Mouse (Mus musculus): ENCODE measurements around the gene Rad50. TPM values are rescaled to one million over a fixed set of nuclear protein-coding genes. Genes with fewer than 3 reads are reported as not detected.

Rad50 gene
- polyA plus RNA-seq, 1 experiment from 2014 or later: 21.3 TPM

GRCm38 (mm10) chr11:53657381-53657780 lies 49.7 kb downstream of the Rad50 start:
- Histone ChIP-seq H3K27ac (no peak overlapping the region), H3K4me3 (replicated peaks; ENCODE audit: low read depth, low read length) (no peak overlapping the region), H3K9me3 (replicated peaks; ENCODE audit: low read length) (no peaks in the 10 kb centered on the region), H3K4me1 (replicated peaks; ENCODE audit: insufficient read depth, low read length) (no peaks in the 10 kb centered on the region), H3K36me3 (ENCODE audit: insufficient read depth, low read length) (peaks cover 15% of the 10 kb centered on the region; the same call in 1 of the 2 replicates), H3K9ac (ENCODE audit: low read depth, low read length) (no peak overlapping the region), H3K27me3 (ENCODE audit: insufficient read depth, low read length) (no peaks in the 10 kb centered on the region), H3K4me2 (ENCODE audit: low read length) (no peak overlapping the region)
- 67% methylated on average over 8 of the region's 8 CpGs for WGBS
- ATAC-seq (replicated peaks; ENCODE audit: low FRiP score, low read depth) (no peak), DNase-seq (ENCODE audit: low spot score) (no peak)
- TF ChIP-seq CTCF (IDR thresholded peaks at IDR 0.05; ENCODE audit: low read depth): no peak

- no peak for TF ChIP-seq CTCF (IDR thresholded peaks at IDR 0.05; ENCODE audit: low read depth)
- no peaks in the 10 kb centered on the region for H3K9me3 ChIP-seq (replicated peaks; ENCODE audit: low read length)
- H3K4me1 ChIP-seq (replicated peaks; ENCODE audit: insufficient read depth, low read length): no peaks in the 10 kb centered on the region
- H3K9ac ChIP-seq (ENCODE audit: low read depth, low read length): no peak overlapping the region
- DNase-seq (ENCODE audit: low spot score) (no peak), ATAC-seq (replicated peaks; ENCODE audit: low FRiP score, low read depth) (no peak)
- H3K27me3 ChIP-seq (ENCODE audit: insufficient read depth, low read length): no peaks in the 10 kb centered on the region
- H3K4me2 ChIP-seq (ENCODE audit: low read length): no peak overlapping the region
- no peak overlapping the region for H3K4me3 ChIP-seq (replicated peaks; ENCODE audit: low read depth, low read length)
- no peak overlapping the region for H3K27ac ChIP-seq
- H3K36me3 ChIP-seq (ENCODE audit: insufficient read depth, low read length): peaks cover 20% of the 10 kb centered on the region; the same call in 1 of the 2 replicates
- WGBS: 81% methylated on average over 9 of the region's 9 CpGs
Measured at GRCm38 (mm10) chr11:53656558-53657202, 50.4 kb downstream of the Rad50 start.

- no peaks in the 10 kb centered on the region for H3K27me3 ChIP-seq (ENCODE audit: insufficient read depth, low read length)
- peaks cover 33% of the 10 kb centered on the region for H3K36me3 ChIP-seq (ENCODE audit: insufficient read depth, low read length)
- no peak overlapping the region for H3K27ac ChIP-seq
- ATAC-seq (replicated peaks; ENCODE audit: low FRiP score, low read depth): no peak
- no peaks in the 10 kb centered on the region for H3K9me3 ChIP-seq (replicated peaks; ENCODE audit: low read length)
- H3K4me1 ChIP-seq (replicated peaks; ENCODE audit: insufficient read depth, low read length): no peaks in the 10 kb centered on the region
- WGBS: 84% methylated on average over 5 of the region's 5 CpGs
- TF ChIP-seq CTCF (IDR thresholded peaks at IDR 0.05; ENCODE audit: low read depth): no peak
- H3K4me2 ChIP-seq (ENCODE audit: low read length): no peak overlapping the region
- H3K9ac ChIP-seq (ENCODE audit: low read depth, low read length): no peak overlapping the region
- no peak overlapping the region for H3K4me3 ChIP-seq (replicated peaks; ENCODE audit: low read depth, low read length)
- DNase-seq (ENCODE audit: low spot score): no peak
Measured at GRCm38 (mm10) chr11:53655043-53655442, 52.1 kb downstream of the Rad50 start.

- ATAC-seq (replicated peaks; ENCODE audit: low FRiP score, low read depth) (no peak), DNase-seq (ENCODE audit: low spot score) (no peak)
- peaks cover 39% of the 10 kb centered on the region for H3K36me3 ChIP-seq (ENCODE audit: insufficient read depth, low read length)
- no peak for TF ChIP-seq CTCF (IDR thresholded peaks at IDR 0.05; ENCODE audit: low read depth)
- no peaks in the 10 kb centered on the region for H3K27me3 ChIP-seq (ENCODE audit: insufficient read depth, low read length)
- no peaks in the 10 kb centered on the region for H3K9me3 ChIP-seq (replicated peaks; ENCODE audit: low read length)
- no peak overlapping the region for H3K9ac ChIP-seq (ENCODE audit: low read depth, low read length)
- no peak overlapping the region for H3K4me2 ChIP-seq (ENCODE audit: low read length)
- 90% methylated on average over 2 of the region's 2 CpGs for WGBS
- no peak overlapping the region for H3K27ac ChIP-seq
- no peak overlapping the region for H3K4me3 ChIP-seq (replicated peaks; ENCODE audit: low read depth, low read length)
- H3K4me1 ChIP-seq (replicated peaks; ENCODE audit: insufficient read depth, low read length): no peaks in the 10 kb centered on the region
Measured at GRCm38 (mm10) chr11:53652427-53652826, 54.7 kb downstream of the Rad50 start.

- Histone ChIP-seq H3K4me1 (replicated peaks; ENCODE audit: insufficient read depth, low read length) (no peaks in the 10 kb centered on the region), H3K4me3 (replicated peaks; ENCODE audit: low read depth, low read length) (no peak overlapping the region), H3K27me3 (ENCODE audit: insufficient read depth, low read length) (no peaks in the 10 kb centered on the region), H3K9ac (ENCODE audit: low read depth, low read length) (no peak overlapping the region), H3K4me2 (ENCODE audit: low read length) (no peak overlapping the region), H3K36me3 (ENCODE audit: insufficient read depth, low read length) (peaks cover 39% of the 10 kb centered on the region), H3K27ac (no peak overlapping the region), H3K9me3 (replicated peaks; ENCODE audit: low read length) (no peaks in the 10 kb centered on the region)
- WGBS: 92% methylated on average over 4 of the region's 4 CpGs
- TF ChIP-seq CTCF (IDR thresholded peaks at IDR 0.05; ENCODE audit: low read depth): no peak
- DNase-seq (ENCODE audit: low spot score): no peak
- ATAC-seq (replicated peaks; ENCODE audit: low FRiP score, low read depth): no peak
Measured at GRCm38 (mm10) chr11:53651441-53651840, 55.7 kb downstream of the Rad50 start.

- Histone ChIP-seq H3K4me1 (replicated peaks; ENCODE audit: insufficient read depth, low read length) (no peaks in the 10 kb centered on the region), H3K27me3 (ENCODE audit: insufficient read depth, low read length) (no peaks in the 10 kb centered on the region), H3K4me2 (ENCODE audit: low read length) (no peak overlapping the region), H3K9ac (ENCODE audit: low read depth, low read length) (no peak overlapping the region), H3K27ac (no peak overlapping the region), H3K4me3 (replicated peaks; ENCODE audit: low read depth, low read length) (no peak overlapping the region), H3K9me3 (replicated peaks; ENCODE audit: low read length) (no peaks in the 10 kb centered on the region), H3K36me3 (ENCODE audit: insufficient read depth, low read length) (no peaks in the 10 kb centered on the region)
- DNase-seq (ENCODE audit: low spot score): no peak
- 41% methylated on average over 5 of the region's 5 CpGs for WGBS
- TF ChIP-seq CTCF (IDR thresholded peaks at IDR 0.05; ENCODE audit: low read depth): no peak
- no peak for ATAC-seq (replicated peaks; ENCODE audit: low FRiP score, low read depth)
Measured at GRCm38 (mm10) chr11:53644017-53644416, 63.1 kb downstream of the Rad50 start.
